Mouse (Mus musculus): Measurements from ENCODE around the gene Pigb. TPM values are rescaled to one million over a fixed set of nuclear protein-coding genes. Genes with fewer than 3 reads are reported as not detected.

Gene Pigb
- polyA plus RNA-seq, 1 experiment from 2014 or later, result 3.1 TPM

GRCm38 (mm10) chr9:73050606-73051005, 10.4 kb upstream of the Pigb start:
- Histone ChIP-seq H3K36me3 (replicated peaks; ENCODE audit: insufficient read depth, low read length) (no peaks in the 10 kb centered on the region), H3K9me3 (ENCODE audit: low read length) (no peaks in the 10 kb centered on the region), H3K4me1 (ENCODE audit: insufficient read depth) (peaks cover 2% of the 10 kb centered on the region; the same call in 1 of the 2 replicates), H3K27ac (ENCODE audit: low read depth) (no peak overlapping the region), H3K4me3 (ENCODE audit: low read depth, low read length) (no peak overlapping the region), H3K4me2 (ENCODE audit: low read depth, low read length) (no peak overlapping the region), H3K27me3 (ENCODE audit: insufficient read depth, low read length) (no peaks in the 10 kb centered on the region), H3K9ac (replicated peaks) (no peak overlapping the region)
- ATAC-seq (no peak), DNase-seq (no peak)
- WGBS (ENCODE audit: insufficient replicate concordance), result 61% methylated on average over 8 of the region's 8 CpGs
- TF ChIP-seq EP300 (IDR thresholded peaks at IDR 0.05; ENCODE audit: low read depth) (no peak), CTCF (IDR thresholded peaks at IDR 0.05; ENCODE audit: low read depth) (no peak)

DNA sequence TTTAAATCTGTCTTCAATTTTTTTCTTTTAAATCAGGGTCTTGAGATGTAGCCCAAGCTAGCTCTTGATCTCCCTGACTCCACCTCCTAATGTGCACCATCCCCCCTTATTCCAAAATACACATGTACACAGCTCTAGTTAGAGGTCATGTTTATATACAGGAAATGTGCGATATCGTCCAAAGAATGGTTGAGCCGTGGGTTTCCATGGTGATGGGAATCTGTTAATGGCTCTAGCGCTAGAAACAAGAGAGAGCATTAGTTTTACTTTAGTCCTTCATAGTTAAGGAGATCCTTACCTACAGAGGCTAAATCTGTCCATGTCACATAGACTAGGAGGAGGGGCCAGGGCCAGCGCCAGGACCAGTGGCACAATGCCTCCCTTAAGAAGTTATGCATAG, 9.7 kb upstream of the Pigb start:
- no peak overlapping the region for H3K9ac ChIP-seq (replicated peaks)
- no peaks in the 10 kb centered on the region for H3K27me3 ChIP-seq (ENCODE audit: insufficient read depth, low read length)
- TF ChIP-seq CTCF (IDR thresholded peaks at IDR 0.05; ENCODE audit: low read depth), result no peak
- TF ChIP-seq EP300 (IDR thresholded peaks at IDR 0.05; ENCODE audit: low read depth), result no peak
- no peaks in the 10 kb centered on the region for H3K9me3 ChIP-seq (ENCODE audit: low read length)
- ATAC-seq (no peak), DNase-seq (no peak)
- H3K4me1 ChIP-seq (ENCODE audit: insufficient read depth), result no peaks in the 10 kb centered on the region; the same call in none of the 2 replicates
- 63% methylated on average over 5 of the region's 5 CpGs for WGBS (ENCODE audit: insufficient replicate concordance)
- H3K4me3 ChIP-seq (ENCODE audit: low read depth, low read length), result no peak overlapping the region
- H3K4me2 ChIP-seq (ENCODE audit: low read depth, low read length), result no peak overlapping the region
- H3K36me3 ChIP-seq (replicated peaks; ENCODE audit: insufficient read depth, low read length), result no peaks in the 10 kb centered on the region
- H3K27ac ChIP-seq (ENCODE audit: low read depth), result no peak overlapping the region

DNA sequence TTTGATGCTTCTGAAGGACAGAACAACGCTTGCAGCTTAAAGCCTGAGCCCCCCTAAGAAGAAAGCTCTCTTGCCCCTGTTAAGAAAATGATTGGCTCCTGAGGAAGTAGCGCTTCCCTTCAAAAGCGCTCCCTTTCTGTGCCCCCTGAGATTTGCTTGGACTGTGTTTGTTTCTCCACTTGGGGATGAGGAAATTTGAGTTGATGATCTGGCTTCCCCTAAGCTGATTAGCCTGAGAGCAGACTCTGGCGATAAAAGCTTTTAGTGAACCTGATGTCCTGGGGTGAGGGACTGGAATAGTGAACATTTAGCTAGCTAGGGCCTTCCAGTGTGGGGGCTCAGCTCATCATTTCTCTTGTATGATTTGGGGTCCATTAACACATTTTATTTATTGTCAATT, 8.7 kb upstream of the Pigb start:
- no peak overlapping the region for H3K4me2 ChIP-seq (ENCODE audit: low read depth, low read length)
- TF ChIP-seq CTCF (IDR thresholded peaks at IDR 0.05; ENCODE audit: low read depth) (no peak), EP300 (IDR thresholded peaks at IDR 0.05; ENCODE audit: low read depth) (no peak)
- H3K27ac ChIP-seq (ENCODE audit: low read depth), result peak overlapping the region; percentile 29; the same call in 1 of the 2 replicates
- ATAC-seq (no peak), DNase-seq (no peak)
- 22% methylated on average over 4 of the region's 4 CpGs for WGBS (ENCODE audit: insufficient replicate concordance)
- no peaks in the 10 kb centered on the region for H3K9me3 ChIP-seq (ENCODE audit: low read length)
- no peaks in the 10 kb centered on the region for H3K36me3 ChIP-seq (replicated peaks; ENCODE audit: insufficient read depth, low read length)
- no peaks in the 10 kb centered on the region for H3K27me3 ChIP-seq (ENCODE audit: insufficient read depth, low read length)
- peaks cover 4% of the 10 kb centered on the region for H3K4me1 ChIP-seq (ENCODE audit: insufficient read depth)
- H3K9ac ChIP-seq (replicated peaks), result no peak overlapping the region
- no peak overlapping the region for H3K4me3 ChIP-seq (ENCODE audit: low read depth, low read length)

GRCm38 (mm10) chr9:73047906-73048305, 7.7 kb upstream of the Pigb start:
- no peak overlapping the region for H3K4me2 ChIP-seq (ENCODE audit: low read depth, low read length)
- 66% methylated on average over 2 of the region's 2 CpGs for WGBS (ENCODE audit: insufficient replicate concordance)
- no peak for ATAC-seq
- DNase-seq, result no peak
- no peak overlapping the region for H3K4me3 ChIP-seq (ENCODE audit: low read depth, low read length)
- peaks cover 6% of the 10 kb centered on the region for H3K4me1 ChIP-seq (ENCODE audit: insufficient read depth)
- no peak for TF ChIP-seq EP300 (IDR thresholded peaks at IDR 0.05; ENCODE audit: low read depth)
- no peak for TF ChIP-seq CTCF (IDR thresholded peaks at IDR 0.05; ENCODE audit: low read depth)
- no peaks in the 10 kb centered on the region for H3K36me3 ChIP-seq (replicated peaks; ENCODE audit: insufficient read depth, low read length)
- no peaks in the 10 kb centered on the region for H3K9me3 ChIP-seq (ENCODE audit: low read length)
- 0 out of 2 replicates have a peak overlapping the region, but pooled peaks have one; percentile 12 for H3K27ac ChIP-seq (ENCODE audit: low read depth)
- no peak overlapping the region for H3K9ac ChIP-seq (replicated peaks)
- H3K27me3 ChIP-seq (ENCODE audit: insufficient read depth, low read length), result no peaks in the 10 kb centered on the region

GRCm38 (mm10) chr9:73045711-73046110, 5.5 kb upstream of the Pigb start:
- DNase-seq (no peak), ATAC-seq (no peak)
- Histone ChIP-seq H3K27me3 (ENCODE audit: insufficient read depth, low read length) (no peaks in the 10 kb centered on the region), H3K27ac (ENCODE audit: low read depth) (peak overlapping the region; percentile 75), H3K9ac (replicated peaks) (peak overlapping the region; percentile 63; the same call in 1 of the 2 replicates), H3K4me3 (ENCODE audit: low read depth, low read length) (peak overlapping the region; percentile 62), H3K9me3 (ENCODE audit: low read length) (no peaks in the 10 kb centered on the region), H3K4me1 (ENCODE audit: insufficient read depth) (peaks cover 6% of the 10 kb centered on the region), H3K4me2 (ENCODE audit: low read depth, low read length) (peak overlapping the region; percentile 81), H3K36me3 (replicated peaks; ENCODE audit: insufficient read depth, low read length) (no peaks in the 10 kb centered on the region)
- 41% methylated on average over 10 of the region's 10 CpGs for WGBS (ENCODE audit: insufficient replicate concordance)
- TF ChIP-seq EP300 (IDR thresholded peaks at IDR 0.05; ENCODE audit: low read depth) (no peak), CTCF (IDR thresholded peaks at IDR 0.05; ENCODE audit: low read depth) (no peak)

- 8% methylated on average over 7 of the region's 7 CpGs for WGBS (ENCODE audit: insufficient replicate concordance)
- Histone ChIP-seq H3K4me2 (ENCODE audit: low read depth, low read length) (peak overlapping the region; percentile 81), H3K27me3 (ENCODE audit: insufficient read depth, low read length) (no peaks in the 10 kb centered on the region), H3K36me3 (replicated peaks; ENCODE audit: insufficient read depth, low read length) (no peaks in the 10 kb centered on the region), H3K9me3 (ENCODE audit: low read length) (no peaks in the 10 kb centered on the region), H3K27ac (ENCODE audit: low read depth) (peak overlapping the region; percentile 75), H3K4me1 (ENCODE audit: insufficient read depth) (peaks cover 9% of the 10 kb centered on the region), H3K9ac (replicated peaks) (peak overlapping the region; percentile 63), H3K4me3 (ENCODE audit: low read depth, low read length) (peak overlapping the region; percentile 62)
- DNase-seq, result no peak
- no peak for ATAC-seq
- no peak for TF ChIP-seq CTCF (IDR thresholded peaks at IDR 0.05; ENCODE audit: low read depth)
Measured at GRCm38 (mm10) chr9:73045204-73045603, 5.0 kb upstream of the Pigb start.

Measured in liver, postnatal 0 days (tissue).